Mouse (Mus musculus) embryonic facial prominence, embryonic 15.5 days (tissue): ENCODE measurements around the gene Dlx3. TPM values are rescaled to one million over a fixed set of nuclear protein-coding genes. Genes with fewer than 3 reads are reported as not detected.

ENCODE experiments used
- ATAC-seq: fragments of 200-750 bp; cut with Nextera tagmentation; 2 replicates; pipeline ENCODE4 v1.8.0; 2017; ENCODE audit warnings: low read depth, moderate TSS enrichment; ENCODE audit not compliant: insufficient number of reproducible peaks, low FRiP score, low TSS enrichment
- H3K27ac ChIP-seq: fragments of 300-500 bp; sonication (generic); replicated peaks from 2 replicates; pipeline ENCODE4 v1.5.1; 2015; ENCODE audit warnings: mild to moderate bottlenecking, inconsistent platforms
- H3K27me3 ChIP-seq: fragments of 300-500 bp; sonication (generic); 2 replicates; pipeline ENCODE4 v1.6.1; 2015; ENCODE audit warnings: inconsistent platforms
- H3K36me3 ChIP-seq: fragments of 300-500 bp; sonication (generic); 2 replicates; pipeline ENCODE4 v1.6.1; 2015; ENCODE audit warnings: mild to moderate bottlenecking, inconsistent platforms
- H3K4me1 ChIP-seq: fragments of 300-500 bp; sonication (generic); 2 replicates; pipeline ENCODE4 v1.6.1; 2015; ENCODE audit warnings: inconsistent platforms
- H3K4me2 ChIP-seq: fragments of 300-500 bp; sonication (generic); replicated peaks from 2 replicates; pipeline ENCODE4 v1.6.1; 2015; ENCODE audit warnings: mild to moderate bottlenecking, inconsistent platforms
- H3K4me3 ChIP-seq: fragments of 300-500 bp; sonication (generic); replicated peaks from 2 replicates; pipeline ENCODE4 v1.5.1; 2015; ENCODE audit warnings: mild to moderate bottlenecking, inconsistent platforms
- H3K9ac ChIP-seq: fragments of 300-500 bp; sonication (generic); 2 replicates; pipeline ENCODE4 v1.6.1; 2015; ENCODE audit warnings: inconsistent platforms
- H3K9me3 ChIP-seq: fragments of 300-500 bp; sonication (generic); replicated peaks from 2 replicates; pipeline ENCODE4 v1.6.1; 2016; ENCODE audit warnings: inconsistent platforms
- WGBS: fragments of 180-500 bp; shearing (Covaris S2); methylation state at CpG from one replicate; pipeline ENCODE4 v1.1.7; 2015; 5-methylcytosine and 5-hydroxymethylcytosine counted together
- polyA plus RNA-seq: library from polyadenylated mRNA; unstranded; fragments of >200 nt; fragmentation: Nextera tagmentation; extraction: Ambion mirVana; gene quantifications from 2 replicates; pipeline ENCODE4 v1.2.1, GENCODE M21; 2015

Dlx3 gene
- polyA plus RNA-seq, 1 experiment from 2014 or later, result 35.6 TPM

DNA sequence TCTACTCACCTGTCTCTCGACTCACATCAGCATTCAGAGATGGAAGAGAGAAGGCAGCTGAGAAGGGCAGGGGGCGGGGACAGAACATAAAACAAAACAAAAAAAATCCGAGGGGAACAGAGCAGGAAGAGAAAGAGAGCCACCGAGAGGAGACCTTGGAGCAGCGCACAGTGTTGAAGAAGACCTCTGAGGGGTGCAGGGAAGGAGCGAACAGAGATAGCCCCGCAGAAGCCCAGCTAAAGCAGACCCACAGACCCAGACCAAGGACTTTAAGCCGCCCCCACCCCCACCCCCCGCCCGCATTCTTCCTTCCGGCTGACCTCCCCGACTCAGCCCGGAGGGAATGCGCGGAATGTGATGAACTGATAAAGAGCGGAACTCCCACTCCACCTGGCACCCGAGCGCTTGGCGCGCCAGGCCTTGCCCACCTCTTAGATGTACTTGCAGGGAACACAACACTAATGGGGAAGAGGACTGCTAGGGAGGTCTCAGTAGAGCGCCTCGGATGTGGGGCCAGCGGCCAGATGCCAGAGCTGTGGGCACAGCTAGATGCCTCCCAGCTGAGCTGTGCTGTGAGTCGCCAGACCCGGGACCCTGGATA lies 14.5 kb upstream of the Dlx3 start:
- Histone ChIP-seq H3K4me3 (peak overlapping the region; percentile 13), H3K4me1 (peaks cover 15% of the 10 kb centered on the region), H3K9ac (no peak overlapping the region), H3K4me2 (peak overlapping the region; percentile 48), H3K27me3 (0 out of 2 replicates have a peak, but pooled peaks cover 4% of the 10 kb centered on the region), H3K9me3 (no peaks in the 10 kb centered on the region), H3K36me3 (no peaks in the 10 kb centered on the region), H3K27ac (no peak overlapping the region)
- no peak; the same call in 1 of the 2 replicates for ATAC-seq
- WGBS, result 5% methylated on average over 25 of the region's 25 CpGs

DNA sequence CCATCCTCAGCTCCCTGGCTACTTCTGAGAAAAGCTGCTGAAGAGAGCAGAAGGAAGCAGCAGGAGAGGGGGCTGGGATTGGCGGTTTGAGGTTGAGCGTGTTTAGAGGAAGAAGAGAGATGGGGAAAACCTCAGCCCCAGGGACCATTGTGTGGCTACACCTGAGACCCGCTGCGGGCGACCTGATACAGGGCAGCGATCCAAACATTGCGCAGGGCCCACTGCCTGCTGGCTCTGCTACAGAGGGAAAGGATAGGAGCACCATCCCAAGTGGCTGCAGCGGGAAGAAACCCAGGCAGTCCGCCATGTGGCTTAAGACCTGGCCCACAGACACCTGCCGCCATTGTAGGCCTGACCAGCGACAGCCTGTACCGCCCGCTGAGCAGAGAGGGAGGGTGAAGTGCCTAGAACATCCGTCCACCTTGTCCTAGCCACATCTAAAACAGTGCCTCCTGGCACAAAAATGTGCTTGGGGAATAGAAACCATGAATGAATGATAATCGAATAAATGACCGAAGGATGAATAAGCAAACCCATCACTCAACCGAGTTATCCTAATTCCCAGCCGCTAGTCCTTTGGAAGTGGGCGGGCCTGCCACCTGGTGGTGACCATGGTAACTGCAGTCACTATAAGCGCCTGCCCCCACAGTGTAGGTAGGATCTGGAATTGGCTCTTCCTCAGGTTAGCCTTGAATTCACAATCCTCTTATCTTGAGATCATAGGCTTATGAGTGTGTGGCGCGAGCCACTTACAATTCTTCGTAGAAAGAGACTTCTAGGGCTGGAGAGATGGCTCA lies 13.3 kb upstream of the Dlx3 start:
- Histone ChIP-seq H3K4me3 (no peak overlapping the region), H3K4me1 (peaks cover 15% of the 10 kb centered on the region), H3K9me3 (no peaks in the 10 kb centered on the region), H3K9ac (no peak overlapping the region), H3K27ac (no peak overlapping the region), H3K36me3 (no peaks in the 10 kb centered on the region), H3K4me2 (no peak overlapping the region; the same call in 1 of the 2 replicates), H3K27me3 (0 out of 2 replicates have a peak, but pooled peaks cover 4% of the 10 kb centered on the region)
- ATAC-seq, result peak; percentile 52
- WGBS, result 32% methylated on average over 23 of the region's 23 CpGs

DNA sequence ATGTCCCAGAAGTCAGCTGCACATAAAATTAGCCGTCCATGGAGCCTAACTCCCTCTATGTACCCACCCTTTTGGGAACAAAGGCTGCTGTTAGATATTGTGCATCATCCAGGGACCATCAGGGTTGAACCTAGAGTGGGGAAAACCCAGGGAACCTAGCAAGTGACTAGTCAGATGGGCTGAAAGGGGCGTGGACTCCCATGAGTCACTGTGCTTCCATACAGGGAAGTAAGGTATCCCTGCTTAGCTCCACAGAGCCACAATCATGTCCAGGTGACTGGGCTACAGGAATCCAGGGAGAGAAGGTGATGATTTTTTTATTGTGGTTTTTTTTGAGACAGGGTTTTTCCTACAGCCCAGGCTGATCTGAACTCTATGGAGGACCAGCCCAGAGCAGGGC lies 10.9 kb upstream of the Dlx3 start:
- no peaks in the 10 kb centered on the region for H3K9me3 ChIP-seq
- no peak overlapping the region for H3K9ac ChIP-seq
- no peaks in the 10 kb centered on the region for H3K36me3 ChIP-seq
- no peak overlapping the region for H3K27ac ChIP-seq
- H3K27me3 ChIP-seq, result 0 out of 2 replicates have a peak, but pooled peaks cover 4% of the 10 kb centered on the region
- no peak for ATAC-seq
- H3K4me2 ChIP-seq, result no peak overlapping the region
- peaks cover 15% of the 10 kb centered on the region for H3K4me1 ChIP-seq
- 81% methylated on average over 2 of the region's 2 CpGs for WGBS
- H3K4me3 ChIP-seq, result no peak overlapping the region

DNA sequence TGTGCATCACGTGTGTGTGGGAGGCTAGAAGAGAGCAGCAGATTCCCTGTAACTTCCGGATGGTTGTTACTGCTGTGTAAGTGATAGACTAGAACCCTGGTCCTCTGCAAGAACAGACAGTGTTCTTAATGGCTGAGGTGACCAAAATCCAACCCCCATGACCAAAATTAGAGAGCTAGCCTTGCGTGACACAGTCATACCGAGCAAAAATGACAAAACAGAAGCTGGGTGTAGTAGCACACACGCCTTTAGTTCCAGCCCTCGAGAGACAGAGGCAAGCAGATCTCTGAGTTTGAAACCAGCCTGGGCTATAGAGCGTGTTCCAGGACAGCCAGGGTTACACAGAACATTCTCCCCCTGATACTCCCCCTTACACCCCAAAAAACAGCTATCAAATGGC lies 9.8 kb upstream of the Dlx3 start:
- Histone ChIP-seq H3K4me1 (peaks cover 14% of the 10 kb centered on the region), H3K9ac (no peak overlapping the region), H3K36me3 (no peaks in the 10 kb centered on the region), H3K4me3 (no peak overlapping the region), H3K4me2 (no peak overlapping the region), H3K27ac (no peak overlapping the region), H3K9me3 (no peaks in the 10 kb centered on the region), H3K27me3 (0 out of 2 replicates have a peak, but pooled peaks cover 4% of the 10 kb centered on the region)
- WGBS, result 83% methylated on average over 7 of the region's 7 CpGs
- no peak for ATAC-seq

DNA sequence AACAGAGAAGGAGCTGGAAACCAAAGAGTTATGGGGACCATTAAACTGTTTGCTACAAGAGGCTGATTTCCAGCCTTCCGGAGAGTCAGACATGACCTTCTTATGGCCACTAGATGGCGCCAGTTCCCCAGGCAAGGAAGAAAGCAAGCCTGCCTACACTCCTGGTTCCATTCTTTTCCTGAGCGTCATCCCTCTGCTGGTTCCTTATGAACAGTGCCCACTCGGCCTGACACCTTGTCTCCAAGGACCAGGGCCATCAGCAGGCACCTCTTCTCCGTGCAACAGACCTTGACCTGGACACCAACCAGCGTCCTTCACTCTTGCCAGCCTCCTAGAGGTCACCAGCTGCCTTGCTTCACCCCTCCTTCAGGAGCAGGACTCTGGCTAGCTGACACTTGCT lies 2.9 kb upstream of the Dlx3 start:
- no peak overlapping the region for H3K9ac ChIP-seq
- H3K36me3 ChIP-seq, result no peaks in the 10 kb centered on the region
- H3K4me1 ChIP-seq, result peaks cover 32% of the 10 kb centered on the region
- no peak overlapping the region for H3K4me2 ChIP-seq
- H3K27ac ChIP-seq, result no peak overlapping the region
- ATAC-seq, result 0 out of 2 replicates have a peak, but pooled peaks have one; percentile 12
- no peak overlapping the region for H3K4me3 ChIP-seq
- H3K27me3 ChIP-seq, result peaks cover 40% of the 10 kb centered on the region
- WGBS, result 2% methylated on average over 6 of the region's 6 CpGs
- no peaks in the 10 kb centered on the region for H3K9me3 ChIP-seq

DNA sequence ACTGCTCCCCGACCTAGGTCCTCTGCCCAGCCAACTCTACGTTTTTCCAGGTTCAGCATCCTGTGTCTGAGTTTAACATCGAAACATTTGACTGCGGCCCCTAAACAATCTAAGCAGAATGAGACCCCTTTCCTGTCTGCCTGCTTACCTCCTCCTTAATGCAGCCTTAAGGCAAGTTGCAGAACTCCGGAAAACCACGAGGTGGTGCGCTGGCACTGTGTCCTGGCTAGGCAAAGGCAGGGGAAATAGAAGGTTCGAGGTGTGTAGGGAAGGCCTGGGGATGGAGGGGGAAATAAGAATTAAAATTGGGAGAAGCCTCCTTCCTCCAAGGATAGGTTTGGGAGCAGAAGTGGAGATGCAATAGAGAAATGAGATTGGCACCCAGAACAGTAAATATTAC lies 1.4 kb upstream of the Dlx3 start:
- Histone ChIP-seq H3K9ac (no peak overlapping the region), H3K9me3 (no peaks in the 10 kb centered on the region), H3K27ac (no peak overlapping the region), H3K36me3 (no peaks in the 10 kb centered on the region), H3K4me2 (peak overlapping the region; percentile 26), H3K27me3 (peaks cover 55% of the 10 kb centered on the region), H3K4me3 (no peak overlapping the region; the same call in 1 of the 2 replicates), H3K4me1 (peaks cover 35% of the 10 kb centered on the region)
- WGBS, result 2% methylated on average over 8 of the region's 8 CpGs
- 0 out of 2 replicates have a peak, but pooled peaks have one; percentile 37 for ATAC-seq

DNA sequence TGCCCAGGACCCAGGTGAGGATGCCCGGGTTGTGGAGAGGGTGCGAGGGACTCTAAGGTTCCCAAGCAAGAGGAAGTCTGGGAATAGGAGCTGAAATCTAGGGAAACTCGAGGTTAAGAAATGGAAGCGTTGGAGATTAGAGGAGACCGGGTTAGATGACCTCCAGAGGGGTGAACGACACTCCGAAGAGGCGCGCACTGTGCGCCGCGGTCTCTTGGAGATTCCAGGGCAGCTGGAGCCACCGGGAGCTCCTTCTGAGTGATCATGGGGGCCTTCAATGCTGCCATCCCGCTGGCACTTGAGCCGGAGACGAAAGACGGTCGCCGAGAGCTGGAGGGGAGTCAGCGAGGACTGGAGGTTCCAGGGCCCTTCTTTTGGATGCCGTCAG lies 708 bp downstream of the Dlx3 start:
- Histone ChIP-seq H3K27me3 (peaks cover 70% of the 10 kb centered on the region), H3K4me1 (peaks cover 46% of the 10 kb centered on the region), H3K9ac (peak overlapping the region; percentile 53), H3K4me2 (peak overlapping the region; percentile 79), H3K27ac (peak overlapping the region; percentile 60; the same call in 1 of the 2 replicates), H3K9me3 (no peaks in the 10 kb centered on the region), H3K36me3 (no peaks in the 10 kb centered on the region), H3K4me3 (peak overlapping the region; percentile 54)
- ATAC-seq, result no peak
- WGBS, result under 1% methylated on average over 21 of the region's 21 CpGs

DNA sequence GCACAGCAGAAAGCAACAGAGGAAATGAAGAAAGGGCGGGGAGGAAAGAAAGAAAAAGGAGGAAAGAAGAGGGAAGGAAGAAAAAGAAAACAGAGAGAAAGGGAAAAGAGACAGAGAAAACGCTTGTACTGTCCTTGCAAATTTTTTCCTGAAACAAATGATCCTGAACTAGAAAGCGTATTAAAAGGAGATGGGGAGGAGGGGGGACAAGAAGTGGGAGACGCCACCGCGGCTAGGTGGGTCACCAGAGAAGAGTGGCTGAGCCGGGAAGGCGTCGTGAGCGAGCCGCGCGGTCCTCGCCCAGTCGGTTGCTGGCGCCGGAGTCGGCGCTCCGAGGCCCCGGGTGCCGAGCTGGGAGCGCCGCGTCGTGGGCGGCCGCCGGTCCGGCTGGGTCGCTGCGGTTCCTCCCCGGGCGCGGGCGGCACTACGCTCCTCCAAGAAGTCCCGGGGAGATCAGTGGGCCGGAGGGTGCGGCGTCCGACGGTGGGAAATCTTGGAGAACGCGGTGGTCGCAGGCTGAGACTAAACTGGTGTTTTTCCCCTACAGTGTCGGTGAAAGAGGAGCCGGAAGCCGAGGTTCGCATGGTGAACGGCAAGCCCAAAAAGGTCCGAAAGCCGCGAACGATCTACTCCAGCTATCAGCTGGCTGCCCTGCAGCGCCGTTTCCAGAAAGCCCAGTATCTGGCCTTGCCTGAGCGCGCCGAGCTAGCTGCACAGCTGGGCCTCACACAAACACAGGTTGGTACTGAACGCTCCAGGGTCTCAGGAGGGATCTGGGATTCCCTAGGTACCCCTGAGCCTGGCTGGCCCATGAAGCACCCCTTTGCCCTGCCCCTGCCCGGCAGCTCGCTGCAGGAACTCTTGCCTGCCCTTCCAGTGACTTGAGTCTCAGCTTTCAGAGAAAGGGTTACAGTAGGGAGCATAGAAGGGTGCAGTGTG lies 1.5 kb downstream of the Dlx3 start:
- H3K27ac ChIP-seq, result peak overlapping the region; percentile 30; the same call in 1 of the 2 replicates

DNA sequence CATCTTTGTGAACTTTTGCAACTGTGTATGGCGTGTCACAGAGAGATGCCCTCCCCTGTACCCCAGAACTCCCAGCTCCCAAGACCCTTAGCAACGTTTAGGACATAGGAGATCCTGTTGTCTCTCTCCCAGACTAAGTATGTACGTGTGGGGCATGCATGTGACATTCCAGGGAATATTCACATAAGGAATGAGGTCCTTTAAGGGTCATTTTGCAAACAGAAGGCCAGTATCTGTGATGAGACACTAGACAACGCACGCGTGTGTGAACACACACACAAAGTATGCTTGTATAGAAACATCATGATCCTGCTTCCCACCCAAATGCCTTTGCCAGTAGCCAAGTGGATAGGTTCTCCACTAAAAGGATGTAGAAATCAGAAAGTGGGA lies 2.2 kb downstream of the Dlx3 start:
- peaks cover 60% of the 10 kb centered on the region for H3K4me1 ChIP-seq
- peak overlapping the region; percentile 79 for H3K4me2 ChIP-seq
- no peak overlapping the region for H3K9ac ChIP-seq
- no peaks in the 10 kb centered on the region for H3K9me3 ChIP-seq
- no peak for ATAC-seq
- peak overlapping the region; percentile 54 for H3K4me3 ChIP-seq
- H3K27ac ChIP-seq, result no peak overlapping the region
- no peaks in the 10 kb centered on the region for H3K36me3 ChIP-seq
- WGBS, result 39% methylated on average over 6 of the region's 6 CpGs
- H3K27me3 ChIP-seq, result peaks cover 71% of the 10 kb centered on the region

More for the DNA sequence above, 1.5 kb downstream of the Dlx3 start:
- Histone ChIP-seq H3K9me3 (no peaks in the 10 kb centered on the region), H3K9ac (peak overlapping the region; percentile 39; the same call in 1 of the 2 replicates), H3K4me3 (peak overlapping the region; percentile 54), H3K4me1 (peaks cover 54% of the 10 kb centered on the region), H3K4me2 (peak overlapping the region; percentile 79), H3K36me3 (no peaks in the 10 kb centered on the region), H3K27me3 (peaks cover 71% of the 10 kb centered on the region)
- no peak for ATAC-seq
- WGBS, result 2% methylated on average over 63 of the region's 63 CpGs

DNA sequence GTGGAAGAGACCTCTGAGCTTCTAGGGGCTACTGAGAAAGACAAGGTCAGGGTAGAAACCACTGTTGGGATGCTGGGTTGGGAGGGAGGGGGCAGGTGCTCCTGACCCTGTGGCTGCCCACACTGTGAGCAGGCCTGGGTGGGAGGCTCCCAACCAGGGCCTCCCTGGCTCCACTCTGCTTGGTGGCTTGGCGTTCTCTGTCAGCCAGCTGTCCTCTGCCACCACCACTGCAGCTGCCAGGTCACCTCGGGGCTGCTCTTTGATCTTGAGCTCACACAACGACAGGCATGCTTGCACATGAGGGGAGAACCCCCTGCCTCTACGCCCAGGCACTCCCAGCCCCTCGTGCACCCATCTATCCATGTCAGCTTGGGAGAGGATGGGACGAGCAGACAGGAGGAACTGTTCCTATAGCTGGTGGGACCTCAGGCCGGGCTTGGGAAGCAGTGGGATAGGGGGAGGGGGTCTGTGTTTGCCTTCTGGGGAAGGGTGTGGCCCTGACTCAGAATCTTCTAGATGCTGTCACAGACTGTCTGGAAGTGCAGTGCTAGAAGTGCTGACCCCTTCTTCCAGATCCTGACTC lies 5.5 kb downstream of the Dlx3 start:
- WGBS, result 17% methylated on average over 7 of the region's 7 CpGs
- ATAC-seq, result 0 out of 2 replicates have a peak, but pooled peaks have one; percentile 27
- peaks cover 54% of the 10 kb centered on the region for H3K4me1 ChIP-seq
- peak overlapping the region; percentile 8; the same call in 1 of the 2 replicates for H3K4me2 ChIP-seq
- peak overlapping the region; percentile 51 for H3K27ac ChIP-seq
- H3K36me3 ChIP-seq, result no peaks in the 10 kb centered on the region
- no peak overlapping the region for H3K9ac ChIP-seq
- no peaks in the 10 kb centered on the region for H3K9me3 ChIP-seq
- H3K27me3 ChIP-seq, result peaks cover 41% of the 10 kb centered on the region
- H3K4me3 ChIP-seq, result no peak overlapping the region
